Mouse (Mus musculus): ENCODE results near the gene Dcn. TPM values are rescaled to one million over a fixed set of nuclear protein-coding genes. Genes with fewer than 3 reads are reported as not detected.

Dcn gene
- total RNA-seq, 1 experiment from 2014 or later = not detected

DNA sequence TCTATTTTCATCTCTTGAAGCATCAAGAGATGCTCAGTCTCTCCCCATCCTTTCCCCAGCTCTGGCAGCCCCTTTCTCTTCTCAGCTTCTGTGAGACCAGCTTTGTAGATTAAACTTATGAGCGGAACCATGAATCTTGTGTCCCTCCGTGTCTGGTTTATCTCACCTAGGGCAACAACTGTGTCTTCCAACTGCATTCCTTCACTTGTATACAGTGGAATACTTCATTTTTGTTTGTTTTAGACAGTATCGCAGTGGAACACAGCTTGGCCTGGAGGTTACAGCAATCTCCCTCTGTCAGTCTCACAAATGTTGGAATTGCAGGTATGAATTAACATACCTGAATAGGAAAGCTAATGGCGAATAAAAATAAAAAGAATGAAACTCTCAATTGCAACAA lies 58.8 kb downstream of the Dcn start:
- ATAC-seq (replicated peaks; ENCODE audit: low read depth, poor library complexity, severe bottlenecking) = no peak

- no peak for ATAC-seq (replicated peaks; ENCODE audit: low read depth, poor library complexity, severe bottlenecking)
Measured at GRCm38 (mm10) chr10:97547740-97548139, 68.3 kb downstream of the Dcn start.

DNA sequence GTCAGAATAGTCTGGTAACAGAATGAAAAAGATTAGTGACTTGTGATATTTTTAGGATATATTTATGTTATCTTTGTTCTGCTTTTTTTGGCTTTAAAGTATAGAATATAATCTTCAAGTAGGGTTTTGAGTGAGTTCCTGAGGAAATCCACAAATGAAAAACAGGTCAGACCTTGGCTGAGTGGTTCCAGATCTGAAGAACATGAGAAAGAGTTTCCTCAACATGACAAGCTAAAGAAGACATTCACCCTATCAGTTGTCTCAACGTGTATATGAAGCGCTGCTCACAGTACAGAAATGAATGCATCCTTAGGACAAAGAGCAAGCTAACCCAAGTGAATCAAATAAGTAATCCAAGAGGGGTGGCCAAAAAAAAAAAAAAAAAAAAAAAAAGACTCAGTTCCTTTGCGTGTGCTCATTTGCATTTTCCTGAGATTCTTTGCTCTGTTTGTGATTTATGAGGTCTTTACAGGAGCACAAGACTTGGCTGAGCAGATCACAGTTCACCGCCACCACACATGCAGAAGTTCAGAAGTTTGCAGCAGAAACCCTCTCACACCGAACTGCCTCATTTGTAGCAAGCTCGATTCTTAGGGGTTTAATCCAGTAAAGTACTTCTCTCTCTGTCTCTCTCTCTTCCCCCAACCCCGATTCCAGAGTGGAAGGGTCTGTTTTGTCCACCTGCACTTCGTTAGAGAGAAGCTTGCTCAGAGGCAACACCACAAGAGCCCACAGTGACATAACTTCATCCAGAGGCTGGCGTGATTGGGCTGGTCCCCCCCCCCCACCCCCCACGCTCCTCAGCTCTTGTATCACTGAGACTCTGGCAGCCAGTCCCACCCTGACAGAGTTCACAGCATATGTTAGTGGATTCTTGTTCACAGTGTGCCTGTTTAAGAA lies 85.8 kb downstream of the Dcn start, which contains the start of gene Lum:
Gene Lum (plus strand): TSS at position 172 of the 900 bp plus-strand sequence.
- ATAC-seq (replicated peaks; ENCODE audit: low read depth, poor library complexity, severe bottlenecking) = no peak

DNA sequence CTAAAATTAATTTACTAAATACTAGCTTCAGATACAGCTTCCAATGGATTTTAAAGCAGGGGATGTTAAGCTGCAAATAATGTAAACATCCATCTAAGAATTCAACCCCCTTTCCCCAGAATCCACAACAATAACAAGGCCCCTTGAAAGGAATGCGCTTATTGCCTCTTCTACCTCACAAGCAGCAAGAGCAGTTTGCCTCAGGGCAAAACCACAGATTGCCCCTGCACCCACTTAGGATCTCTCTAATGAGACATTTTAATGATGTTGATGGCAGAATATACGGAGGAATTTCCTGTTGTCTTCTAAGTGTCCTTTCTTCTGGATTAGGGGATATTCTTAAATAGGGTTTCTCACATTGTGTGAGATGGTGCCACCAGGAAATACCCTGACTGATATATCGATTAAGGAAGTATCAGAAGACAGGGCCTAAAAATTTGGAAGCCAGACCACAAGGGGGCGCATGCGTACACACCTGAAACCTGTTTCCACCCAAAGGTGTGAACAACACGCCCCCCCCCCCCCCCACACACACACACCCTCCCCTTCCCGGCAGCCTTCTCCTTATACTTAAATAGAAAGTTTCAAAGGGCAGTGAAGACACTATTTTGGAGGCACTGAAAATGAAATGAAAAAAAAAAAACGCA lies 88.2 kb downstream of the Dcn start:
- ATAC-seq (replicated peaks; ENCODE audit: low read depth, poor library complexity, severe bottlenecking) = no peak

Other genes with a start within 250 kb of the Dcn start
- not detected in 2 replicates for gene Lum, start 85.5 kb downstream of the Dcn start, total RNA-seq (2017)
- not detected in 2 replicates for gene Kera, start 127.3 kb downstream of the Dcn start, total RNA-seq (2017)
- not detected in 2 replicates for gene Epyc, start 164.5 kb downstream of the Dcn start, total RNA-seq (2017)
- not detected in 2 replicates for gene Ccer1, start 213.4 kb downstream of the Dcn start, total RNA-seq (2017)
- gene C030005K15Rik, start 247.1 kb downstream of the Dcn start, total RNA-seq (2017) = not detected in 2 replicates